Mouse (Mus musculus) E14TG2a.4 (cell line): ENCODE measurements around the gene Klf9.

Experiments used
- CTCF ChIP-seq: conservative IDR thresholded peaks from 2 replicates; pipeline ENCODE4 v1.5.1; 2014; ENCODE audit warnings: low read length
- NANOG ChIP-seq: IDR thresholded peaks from 2 replicates; pipeline ENCODE4 v1.6.1; 2014; ENCODE audit warnings: borderline replicate concordance, low read length, mixed read lengths

DNA sequence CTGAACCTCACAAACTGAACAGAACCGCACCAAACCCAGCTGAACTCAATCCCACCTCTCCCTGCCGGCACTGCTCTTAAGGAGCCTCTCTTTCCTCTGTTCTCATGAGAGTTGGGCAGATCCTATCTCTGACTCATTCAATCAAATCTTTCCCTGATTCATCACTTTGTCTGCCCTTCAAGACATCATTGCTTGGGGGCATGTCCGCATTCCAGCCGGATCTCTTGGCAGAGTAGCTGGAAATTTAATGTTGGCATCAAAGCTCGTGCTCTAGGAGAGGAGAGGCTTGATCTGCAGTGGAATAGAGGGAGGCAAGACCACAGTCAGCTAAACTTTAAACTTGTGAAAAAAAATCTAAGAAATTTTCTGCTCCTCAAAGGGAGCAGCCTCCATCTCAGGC lies 61.1 kb downstream of the Klf9 start:
- TF ChIP-seq CTCF (no peak), NANOG (no peak)
